Mouse (Mus musculus) lung, postnatal 0 days (tissue): Measurements from ENCODE around the gene Lmo7.

Experiments used
- CTCF ChIP-seq: IDR thresholded peaks from 2 replicates; pipeline ENCODE4 v1.5.1; 2016; ENCODE audit warnings: antibody characterized with exemption, mild to moderate bottlenecking
- EP300 ChIP-seq: IDR thresholded peaks from 2 replicates; pipeline ENCODE4 v1.6.1; 2016; ENCODE audit warnings: antibody characterized with exemption, mild to moderate bottlenecking, control low read depth

GRCm38 (mm10) chr14:101843443-101843842 is 113.7 kb downstream of the Lmo7 start:
- TF ChIP-seq EP300, result no peak
- no peak for TF ChIP-seq CTCF
